Mouse (Mus musculus): ENCODE results near the gene Tdgf1. TPM values are rescaled to one million over a fixed set of nuclear protein-coding genes. Genes with fewer than 3 reads are reported as not detected.

Tdgf1 gene
- total RNA-seq, 1 experiment from 2014 or later, result not detected

- ATAC-seq (replicated peaks; ENCODE audit: insufficient number of reproducible peaks, low FRiP score, low TSS enrichment, poor library complexity, severe bottlenecking), result no peak
Measured at GRCm38 (mm10) chr9:110955962-110956361, 10.0 kb upstream of the Tdgf1 start.

- ATAC-seq (replicated peaks; ENCODE audit: insufficient number of reproducible peaks, low FRiP score, low TSS enrichment, poor library complexity, severe bottlenecking), result no peak
Measured at GRCm38 (mm10) chr9:110954681-110955445, 8.9 kb upstream of the Tdgf1 start.

GRCm38 (mm10) chr9:110953550-110954461 lies 7.8 kb upstream of the Tdgf1 start:
- no peak for ATAC-seq (replicated peaks; ENCODE audit: insufficient number of reproducible peaks, low FRiP score, low TSS enrichment, poor library complexity, severe bottlenecking)

- ATAC-seq (replicated peaks; ENCODE audit: insufficient number of reproducible peaks, low FRiP score, low TSS enrichment, poor library complexity, severe bottlenecking), result no peak
Measured at GRCm38 (mm10) chr9:110952931-110953549, 7.1 kb upstream of the Tdgf1 start.

GRCm38 (mm10) chr9:110952398-110952797 lies 6.4 kb upstream of the Tdgf1 start:
- no peak for ATAC-seq (replicated peaks; ENCODE audit: insufficient number of reproducible peaks, low FRiP score, low TSS enrichment, poor library complexity, severe bottlenecking)

- ATAC-seq (replicated peaks; ENCODE audit: insufficient number of reproducible peaks, low FRiP score, low TSS enrichment, poor library complexity, severe bottlenecking), result no peak
Measured at GRCm38 (mm10) chr9:110951866-110952265, 5.9 kb upstream of the Tdgf1 start.

GRCm38 (mm10) chr9:110951397-110951796 lies 5.4 kb upstream of the Tdgf1 start, which contains the start of gene Lrrc2:
Gene Lrrc2, plus strand, starts transcription at chr9:110951545.
- no peak for ATAC-seq (replicated peaks; ENCODE audit: insufficient number of reproducible peaks, low FRiP score, low TSS enrichment, poor library complexity, severe bottlenecking)

GRCm38 (mm10) chr9:110950109-110950508 lies 4.2 kb upstream of the Tdgf1 start:
- ATAC-seq (replicated peaks; ENCODE audit: insufficient number of reproducible peaks, low FRiP score, low TSS enrichment, poor library complexity, severe bottlenecking), result no peak

GRCm38 (mm10) chr9:110948813-110949310 lies 2.9 kb upstream of the Tdgf1 start:
- ATAC-seq (replicated peaks; ENCODE audit: insufficient number of reproducible peaks, low FRiP score, low TSS enrichment, poor library complexity, severe bottlenecking), result no peak

- no peak for ATAC-seq (replicated peaks; ENCODE audit: insufficient number of reproducible peaks, low FRiP score, low TSS enrichment, poor library complexity, severe bottlenecking)
Measured at GRCm38 (mm10) chr9:110947900-110948299, 1.9 kb upstream of the Tdgf1 start.

GRCm38 (mm10) chr9:110947261-110947661 lies 1.3 kb upstream of the Tdgf1 start:
- ATAC-seq (replicated peaks; ENCODE audit: insufficient number of reproducible peaks, low FRiP score, low TSS enrichment, poor library complexity, severe bottlenecking), result no peak

- no peak for ATAC-seq (replicated peaks; ENCODE audit: insufficient number of reproducible peaks, low FRiP score, low TSS enrichment, poor library complexity, severe bottlenecking)
Measured at GRCm38 (mm10) chr9:110946548-110947044, 638 bp upstream of the Tdgf1 start.

GRCm38 (mm10) chr9:110945343-110945742 lies 615 bp downstream of the Tdgf1 start:
- ATAC-seq (replicated peaks; ENCODE audit: insufficient number of reproducible peaks, low FRiP score, low TSS enrichment, poor library complexity, severe bottlenecking), result no peak

GRCm38 (mm10) chr9:110944265-110944664 lies 1.7 kb downstream of the Tdgf1 start:
- ATAC-seq (replicated peaks; ENCODE audit: insufficient number of reproducible peaks, low FRiP score, low TSS enrichment, poor library complexity, severe bottlenecking), result no peak

- no peak for ATAC-seq (replicated peaks; ENCODE audit: insufficient number of reproducible peaks, low FRiP score, low TSS enrichment, poor library complexity, severe bottlenecking)
Measured at GRCm38 (mm10) chr9:110937506-110938490, 8.2 kb downstream of the Tdgf1 start.

- ATAC-seq (replicated peaks; ENCODE audit: insufficient number of reproducible peaks, low FRiP score, low TSS enrichment, poor library complexity, severe bottlenecking), result no peak
Measured at GRCm38 (mm10) chr9:110935941-110936340, 10.0 kb downstream of the Tdgf1 start.

GRCm38 (mm10) chr9:110933850-110934437 lies 12.0 kb downstream of the Tdgf1 start:
- no peak for ATAC-seq (replicated peaks; ENCODE audit: insufficient number of reproducible peaks, low FRiP score, low TSS enrichment, poor library complexity, severe bottlenecking)

All from monocyte, adult 5-6 weeks (primary cell).